Mouse (Mus musculus): ENCODE measurements around the gene Mctp1.
"Not testable (repeated sequence)": the region's sequence is repeated elsewhere in the genome, so short reads cannot be mapped to it uniquely, and the experiment has no call there.

The Mctp1 gene

GRCm38 (mm10) chr13:76929152-76929551 is 544.8 kb downstream of the Mctp1 start:
- DNase-seq (ENCODE audit: low read depth in 1 of 2, low spot score in 2 of 2): no peak

DNA sequence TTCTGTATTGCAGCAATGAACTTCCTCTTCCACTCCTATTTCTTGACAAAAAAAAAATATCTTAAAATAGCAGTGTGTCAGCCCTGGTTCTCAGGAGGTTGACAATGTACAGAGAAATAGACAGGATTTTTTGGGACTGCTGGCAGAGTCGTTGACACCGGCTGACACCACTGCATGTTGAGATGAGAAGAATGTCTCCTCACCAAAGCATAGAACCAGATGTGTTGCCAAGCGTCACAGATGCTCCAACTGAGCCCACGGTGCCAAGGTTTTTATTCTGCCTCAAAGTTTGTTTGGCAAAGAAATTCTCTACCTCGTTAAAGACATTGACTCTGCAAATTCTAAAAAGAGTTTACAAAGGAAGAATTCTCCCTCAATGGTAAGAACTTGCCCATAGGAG is 548.6 kb downstream of the Mctp1 start:
- no peak for DNase-seq (ENCODE audit: low read depth in 1 of 2, low spot score in 2 of 2)

GRCm38 (mm10) chr13:76949234-76949633 is 564.9 kb downstream of the Mctp1 start:
- no peak for DNase-seq (ENCODE audit: low read depth in 1 of 2, low spot score in 2 of 2)

DNA sequence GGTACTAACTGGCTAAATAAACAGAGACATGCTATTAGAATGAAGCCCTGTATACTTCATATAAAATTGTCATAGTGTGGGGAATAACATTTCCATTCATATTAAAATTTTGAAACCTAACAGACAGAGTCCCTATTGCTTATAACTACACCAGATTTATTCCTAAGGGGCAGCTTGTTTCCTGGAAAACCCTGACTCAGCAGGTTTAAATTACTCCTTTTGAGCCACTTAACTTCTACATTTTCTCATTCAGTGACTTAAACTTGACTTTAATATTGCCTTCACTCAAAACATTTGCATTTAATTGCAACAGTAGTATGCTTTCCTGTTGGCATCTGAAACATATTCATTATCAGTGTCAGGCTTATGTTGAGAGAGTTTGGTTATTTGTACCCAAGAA is 583.3 kb downstream of the Mctp1 start:
- no peak for DNase-seq (ENCODE audit: low read depth in 1 of 2, low spot score in 2 of 2)

DNA sequence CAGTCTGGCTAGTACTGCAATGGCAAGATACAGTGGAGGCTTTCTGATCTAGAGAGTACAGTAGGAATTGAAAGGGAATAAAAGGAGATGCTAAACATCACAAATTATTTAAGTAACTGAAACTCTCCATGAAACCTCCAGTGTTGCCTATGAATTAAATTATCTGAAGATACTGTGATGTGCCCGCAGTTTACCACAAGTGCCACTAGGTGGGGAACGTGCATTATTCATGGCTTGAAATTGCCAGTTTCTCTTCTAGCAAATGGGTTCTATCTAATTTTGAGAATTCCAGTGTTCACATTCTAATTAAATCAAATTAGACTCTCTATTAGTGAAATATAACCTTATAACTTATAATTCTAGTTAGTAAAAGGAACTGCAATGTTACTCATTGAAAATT is 585.1 kb downstream of the Mctp1 start:
- DNase-seq (ENCODE audit: low read depth in 1 of 2, low spot score in 2 of 2): no peak

DNA sequence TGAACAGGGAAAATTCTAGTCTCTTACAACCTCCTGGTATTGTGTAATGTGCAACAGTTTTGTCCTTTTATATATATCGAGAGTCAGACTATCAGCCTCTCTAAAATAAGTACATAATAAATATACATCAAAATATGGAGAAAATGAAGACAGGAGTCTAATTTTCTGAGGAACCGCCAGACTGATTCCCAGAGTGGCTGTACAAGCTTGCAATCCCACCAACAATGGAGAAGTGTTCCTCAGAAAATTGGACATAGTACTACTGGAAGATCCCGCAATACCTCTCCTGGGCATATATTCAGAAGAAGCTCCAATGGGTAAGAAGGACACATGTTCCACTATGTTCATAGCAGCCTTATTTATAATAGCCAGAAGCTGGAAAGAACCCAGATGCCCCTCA is 586.7 kb downstream of the Mctp1 start:
- DNase-seq (ENCODE audit: low read depth in 1 of 2, low spot score in 2 of 2): not testable (repeated sequence)

DNA sequence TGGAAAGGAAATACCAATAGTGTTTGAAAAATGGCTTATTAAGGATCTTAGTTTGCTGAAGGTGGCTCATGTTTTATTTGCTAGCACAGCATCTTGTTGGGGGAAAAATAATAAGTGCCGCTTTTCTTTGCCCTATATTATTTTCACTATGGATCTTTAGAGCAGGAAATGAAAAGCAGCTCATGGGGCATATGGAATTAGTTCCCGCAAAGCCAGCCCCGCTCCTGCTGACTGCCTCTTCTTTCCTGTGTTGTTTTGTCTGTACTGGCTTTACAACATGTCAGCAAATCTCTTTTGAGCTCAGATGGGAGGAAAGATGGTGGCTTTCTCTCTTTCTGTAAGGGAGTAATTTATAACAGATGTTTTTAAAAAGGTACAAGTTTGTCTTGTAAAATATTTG is 618.3 kb downstream of the Mctp1 start:
- DNase-seq (ENCODE audit: low read depth in 1 of 2, low spot score in 2 of 2): no peak

GRCm38 (mm10) chr13:77003684-77004083 is 619.3 kb downstream of the Mctp1 start:
- no peak for DNase-seq (ENCODE audit: low read depth in 1 of 2, low spot score in 2 of 2)

DNA sequence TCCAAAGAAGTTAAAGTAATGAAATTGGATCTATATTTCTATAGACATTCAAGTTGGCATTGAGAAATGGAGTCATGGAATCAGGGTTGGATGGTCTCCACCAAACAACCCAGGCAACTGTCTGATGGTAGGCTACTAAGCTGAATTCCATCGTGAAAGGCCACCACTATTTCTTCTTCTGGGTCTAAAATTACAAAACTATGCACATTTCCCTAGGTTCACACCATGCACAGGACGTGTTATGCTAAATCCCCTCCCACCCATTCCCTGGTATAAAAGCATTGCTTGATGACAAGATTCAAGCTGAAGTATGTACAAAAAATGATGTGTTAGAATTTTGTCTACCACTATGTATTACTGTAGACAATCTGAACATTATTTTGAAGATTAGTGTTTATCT is 634.5 kb downstream of the Mctp1 start:
- DNase-seq (ENCODE audit: low read depth in 1 of 2, low spot score in 2 of 2): no peak

DNA sequence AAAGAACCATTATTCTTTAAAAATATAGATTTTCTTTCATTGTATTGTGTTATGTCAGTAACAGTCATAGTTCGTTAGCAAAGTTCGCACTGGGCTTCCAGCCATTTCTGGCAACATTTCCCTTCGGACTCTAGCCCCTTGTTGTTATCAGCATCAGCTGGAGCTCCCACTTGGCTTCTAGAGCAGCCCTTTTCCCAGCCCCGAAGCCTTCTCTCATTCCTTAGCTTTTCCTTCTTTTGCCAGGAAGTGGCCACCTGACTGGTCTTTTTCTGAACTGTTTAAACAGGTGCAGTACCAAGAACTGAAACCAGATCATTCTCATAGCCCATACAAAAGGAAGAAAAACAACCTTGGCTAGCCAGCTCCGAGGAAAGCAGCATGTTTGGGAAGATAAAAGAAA is 645.3 kb downstream of the Mctp1 start:
- DNase-seq (ENCODE audit: low read depth in 1 of 2, low spot score in 2 of 2): no peak

DNA sequence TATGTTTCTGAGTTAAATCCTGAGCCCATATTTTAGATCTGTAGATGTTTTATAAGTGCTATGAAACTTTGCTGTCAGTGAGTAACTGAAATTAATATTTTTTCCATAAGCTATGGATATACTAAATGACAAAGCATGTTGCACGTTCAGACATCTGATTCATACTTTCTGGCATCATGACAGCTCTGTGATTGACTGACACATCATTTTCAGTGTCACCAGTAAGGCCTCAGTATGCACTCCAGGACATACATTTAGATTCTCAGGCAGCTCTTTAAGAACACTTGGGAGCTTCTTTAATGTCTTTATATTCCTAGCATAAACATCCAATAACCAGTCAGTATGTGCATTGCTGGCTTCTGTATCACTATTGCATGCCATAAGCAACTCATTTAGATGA is 659.0 kb downstream of the Mctp1 start:
- no peak for DNase-seq (ENCODE audit: low read depth in 1 of 2, low spot score in 2 of 2)

DNA sequence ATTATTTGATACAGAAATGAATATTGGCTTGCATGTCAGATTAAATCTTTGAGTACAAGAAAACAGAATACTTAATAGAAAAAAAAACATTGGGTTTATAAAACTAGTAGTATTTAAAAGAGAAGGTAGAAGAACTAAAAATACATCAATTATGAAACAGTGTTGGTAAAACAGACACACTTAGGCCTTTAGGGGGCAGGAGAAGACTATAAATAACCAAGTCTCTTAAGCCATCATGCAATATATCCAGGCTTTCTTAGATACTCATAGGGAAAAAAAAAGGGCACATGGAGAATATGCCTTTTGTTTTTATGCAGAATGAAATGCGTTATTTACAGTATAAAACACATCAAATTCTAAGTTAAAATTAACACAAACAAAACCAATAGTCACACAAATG is 661.0 kb downstream of the Mctp1 start:
- DNase-seq (ENCODE audit: low read depth in 1 of 2, low spot score in 2 of 2): no peak

GRCm38 (mm10) chr13:77046416-77046815 is 662.1 kb downstream of the Mctp1 start:
- DNase-seq (ENCODE audit: low read depth in 1 of 2, low spot score in 2 of 2): no peak

DNA sequence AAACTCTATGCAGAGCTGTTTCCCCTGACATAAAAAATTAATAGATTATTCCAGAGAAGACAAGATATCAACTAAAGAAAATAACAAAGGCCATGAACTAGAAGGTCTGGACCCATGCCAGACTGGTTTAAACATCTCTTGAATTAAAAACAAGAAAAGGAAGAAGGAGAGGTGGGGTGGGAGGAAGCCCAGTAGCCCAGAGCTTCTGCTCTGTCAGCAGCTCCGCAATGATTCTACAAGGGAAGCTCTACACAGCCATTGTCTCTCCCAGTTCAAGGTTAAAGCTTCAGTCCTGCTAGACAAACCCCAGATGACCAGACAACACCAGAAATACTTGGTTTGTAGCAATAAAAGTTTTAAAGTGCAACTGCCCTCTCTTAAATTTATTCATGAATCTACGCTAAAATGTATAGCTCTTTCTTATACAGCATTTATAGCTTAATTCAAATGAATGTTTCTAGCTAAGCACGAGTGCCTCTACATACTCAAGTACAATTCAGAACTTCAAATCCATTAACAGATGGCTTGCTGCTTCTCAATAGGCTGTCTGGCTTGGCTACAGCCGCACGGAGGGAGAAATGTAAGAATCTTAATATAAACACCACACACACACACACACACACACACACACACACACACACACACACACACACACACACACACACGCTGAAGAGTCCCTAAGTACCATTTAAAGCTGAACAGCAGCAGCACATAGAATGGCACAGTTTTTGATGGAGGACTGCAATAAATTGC is 663.0 kb downstream of the Mctp1 start:
- no peak for DNase-seq (ENCODE audit: low read depth in 1 of 2, low spot score in 2 of 2)

GRCm38 (mm10) chr13:77048461-77048860 is 664.1 kb downstream of the Mctp1 start:
- no peak for DNase-seq (ENCODE audit: low read depth in 1 of 2, low spot score in 2 of 2)

DNA sequence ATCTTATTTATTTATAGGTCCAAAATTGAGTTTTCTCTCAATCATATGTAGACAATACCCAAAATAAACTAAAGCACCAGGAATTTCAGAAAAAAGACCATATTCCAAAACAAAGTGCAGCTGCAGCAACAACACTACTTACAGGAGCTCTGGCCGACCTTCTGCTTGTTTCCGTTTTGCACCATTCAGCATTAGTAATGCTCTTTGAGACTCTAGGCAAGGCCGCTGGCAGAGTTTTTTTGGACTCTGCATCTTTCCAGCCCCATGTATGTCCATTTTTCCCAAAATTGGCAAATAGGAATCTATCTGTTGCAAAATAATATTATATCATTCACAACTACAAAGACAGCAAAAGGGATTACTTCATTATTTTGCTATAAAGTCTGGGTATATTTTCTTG is 665.4 kb downstream of the Mctp1 start:
- no peak for DNase-seq (ENCODE audit: low read depth in 1 of 2, low spot score in 2 of 2)

DNA sequence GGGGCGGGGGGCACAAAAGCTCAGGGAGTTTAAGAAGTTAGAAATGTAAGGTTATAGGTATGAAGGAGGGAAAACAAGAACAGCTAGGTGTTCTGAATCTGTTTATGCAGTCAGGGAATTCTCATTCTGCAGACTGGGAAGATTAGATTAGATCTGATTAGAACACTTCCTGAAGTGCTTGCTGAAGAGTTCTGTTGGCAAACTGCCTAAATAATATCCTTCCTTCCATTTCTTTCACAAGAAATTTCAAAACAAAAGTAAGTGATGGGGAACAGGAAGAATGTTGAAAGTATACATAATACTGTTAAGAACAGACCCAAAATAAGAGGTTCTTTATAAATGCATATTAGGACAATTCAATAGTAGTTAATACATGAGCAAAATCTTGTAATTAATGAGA is 678.9 kb downstream of the Mctp1 start:
- DNase-seq (ENCODE audit: low read depth in 1 of 2, low spot score in 2 of 2): no peak

DNA sequence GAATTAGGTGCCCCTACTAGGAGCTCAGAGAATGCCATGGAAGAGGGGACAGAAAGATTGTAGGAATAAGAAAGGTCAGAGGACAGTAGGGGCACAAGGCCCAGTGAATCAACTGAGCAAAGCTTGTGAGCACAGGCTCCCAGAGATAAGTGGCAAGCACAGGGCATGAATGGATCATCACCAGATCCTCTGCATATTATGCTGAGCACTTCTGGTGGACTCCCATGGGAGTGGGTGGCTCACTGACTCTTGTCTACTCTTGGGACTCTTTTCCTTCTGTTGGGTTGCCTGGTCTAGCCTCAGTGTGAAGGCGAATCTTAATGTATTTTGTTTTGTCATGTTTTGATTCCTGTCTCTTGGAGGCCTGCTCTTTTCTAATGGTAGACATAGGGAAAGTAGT is 684.5 kb downstream of the Mctp1 start:
- DNase-seq (ENCODE audit: low read depth in 1 of 2, low spot score in 2 of 2): no peak

DNA sequence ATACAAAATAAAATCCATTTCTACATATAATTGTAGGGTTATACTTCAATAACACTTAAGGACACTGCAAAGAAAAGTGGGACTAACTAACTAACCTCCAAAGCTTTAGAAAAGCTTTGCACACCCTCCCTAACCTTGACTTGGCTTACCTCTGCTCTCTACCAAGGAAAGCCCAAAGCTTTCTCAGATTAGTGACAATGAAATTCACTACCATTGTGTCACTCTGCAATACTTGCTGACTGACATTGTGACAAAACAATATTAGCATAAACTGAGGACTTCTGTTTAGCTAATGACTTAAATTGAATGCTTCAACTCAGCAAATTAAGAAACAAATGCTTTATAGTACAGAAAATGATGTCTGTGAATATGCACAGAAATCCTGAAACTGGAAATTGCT is 687.7 kb downstream of the Mctp1 start:
- DNase-seq (ENCODE audit: low read depth in 1 of 2, low spot score in 2 of 2): no peak

All from monocyte, adult 2 months (primary cell).